Mouse (Mus musculus): ENCODE data around the gene Lelp1. TPM values are rescaled to one million over a fixed set of nuclear protein-coding genes. Genes with fewer than 3 reads are reported as not detected.

Gene Lelp1
- total RNA-seq (2017): not detected in 2 replicates

GRCm38 (mm10) chr3:92142644-92143043 lies at the start of gene Lelp1:
Lelp1 (minus strand) TSS chr3:92142744.
- no peak for ATAC-seq (ENCODE audit: extremely low read depth, insufficient number of reproducible peaks, low FRiP score, poor library complexity, severe bottlenecking)

GRCm38 (mm10) chr3:92176880-92177279 lies 34.3 kb upstream of the Lelp1 start:
- ATAC-seq (ENCODE audit: extremely low read depth, insufficient number of reproducible peaks, low FRiP score, poor library complexity, severe bottlenecking): no peak

- ATAC-seq (ENCODE audit: extremely low read depth, insufficient number of reproducible peaks, low FRiP score, poor library complexity, severe bottlenecking): no peak
Measured at GRCm38 (mm10) chr3:92169847-92170246, 27.3 kb upstream of the Lelp1 start.

- ATAC-seq (ENCODE audit: extremely low read depth, insufficient number of reproducible peaks, low FRiP score, poor library complexity, severe bottlenecking): no peak
Measured at GRCm38 (mm10) chr3:92153322-92153721, 10.8 kb upstream of the Lelp1 start.

GRCm38 (mm10) chr3:92150631-92151277 lies 8.2 kb upstream of the Lelp1 start:
- no peak for ATAC-seq (ENCODE audit: extremely low read depth, insufficient number of reproducible peaks, low FRiP score, poor library complexity, severe bottlenecking)

- ATAC-seq (ENCODE audit: extremely low read depth, insufficient number of reproducible peaks, low FRiP score, poor library complexity, severe bottlenecking): no peak
Measured at GRCm38 (mm10) chr3:92147913-92148312, 5.4 kb upstream of the Lelp1 start.

GRCm38 (mm10) chr3:92147420-92147819 lies 4.9 kb upstream of the Lelp1 start:
- ATAC-seq (ENCODE audit: extremely low read depth, insufficient number of reproducible peaks, low FRiP score, poor library complexity, severe bottlenecking): no peak

GRCm38 (mm10) chr3:92123847-92124246 lies 18.7 kb downstream of the Lelp1 start, which contains the start of gene Prr9:
Prr9 (minus strand) TSS chr3:92123947.
- no peak for ATAC-seq (ENCODE audit: extremely low read depth, insufficient number of reproducible peaks, low FRiP score, poor library complexity, severe bottlenecking)

GRCm38 (mm10) chr3:92120902-92121301 lies 21.6 kb downstream of the Lelp1 start:
- ATAC-seq (ENCODE audit: extremely low read depth, insufficient number of reproducible peaks, low FRiP score, poor library complexity, severe bottlenecking): no peak

- no peak for ATAC-seq (ENCODE audit: extremely low read depth, insufficient number of reproducible peaks, low FRiP score, poor library complexity, severe bottlenecking)
Measured at GRCm38 (mm10) chr3:92117930-92118329, 24.6 kb downstream of the Lelp1 start.

- ATAC-seq (ENCODE audit: extremely low read depth, insufficient number of reproducible peaks, low FRiP score, poor library complexity, severe bottlenecking): no peak
Measured at GRCm38 (mm10) chr3:92111526-92111925, 31.0 kb downstream of the Lelp1 start.

- ATAC-seq (ENCODE audit: extremely low read depth, insufficient number of reproducible peaks, low FRiP score, poor library complexity, severe bottlenecking): no peak
Measured at GRCm38 (mm10) chr3:92110790-92111189, 31.8 kb downstream of the Lelp1 start.

GRCm38 (mm10) chr3:92106582-92106981 lies 36.0 kb downstream of the Lelp1 start:
- ATAC-seq (ENCODE audit: extremely low read depth, insufficient number of reproducible peaks, low FRiP score, poor library complexity, severe bottlenecking): no peak

Other genes with a start within 250 kb of the Lelp1 start
- gene Pglyrp3, start 128.2 kb downstream of the Lelp1 start, total RNA-seq (2017): not detected in 2 replicates
- not detected in 2 replicates for gene Lor, start 59.6 kb downstream of the Lelp1 start, total RNA-seq (2017)
- not detected in 2 replicates for gene Prr9, start 18.8 kb downstream of the Lelp1 start, total RNA-seq (2017)
- not detected in 2 replicates for gene Sprr2a1, start 73.1 kb upstream of the Lelp1 start, total RNA-seq (2017)
- 0.12 TPM in 1 of 2 replicates, not detected in the other for gene Sprr2a2, start 73.2 kb upstream of the Lelp1 start, total RNA-seq (2017)
- gene Sprr2a3, start 142.7 kb upstream of the Lelp1 start, total RNA-seq (2017): not detected in 2 replicates
- gene Sprr2b, start 173.9 kb upstream of the Lelp1 start, total RNA-seq (2017): not detected in 2 replicates
- not detected in 2 replicates for gene Sprr2d, start 196.4 kb upstream of the Lelp1 start, total RNA-seq (2017)
- gene Sprr2e, start 209.4 kb upstream of the Lelp1 start, total RNA-seq (2017): not detected in 2 replicates
- not detected in 2 replicates for gene Sprr2f, start 222.4 kb upstream of the Lelp1 start, total RNA-seq (2017)
- gene Sprr2h, start 242.9 kb upstream of the Lelp1 start, total RNA-seq (2017): not detected in 2 replicates

Measured in neutrophil, adult 5-6 weeks (primary cell).